Mouse (Mus musculus): Measurements from ENCODE around the gene Slc41a1. TPM values are rescaled to one million over a fixed set of nuclear protein-coding genes. Genes with fewer than 3 reads are reported as not detected.

The Slc41a1 gene
- total and polyA plus RNA-seq, 3 experiments = 6.3 to 10.7 (median 8.8) TPM

DNA sequence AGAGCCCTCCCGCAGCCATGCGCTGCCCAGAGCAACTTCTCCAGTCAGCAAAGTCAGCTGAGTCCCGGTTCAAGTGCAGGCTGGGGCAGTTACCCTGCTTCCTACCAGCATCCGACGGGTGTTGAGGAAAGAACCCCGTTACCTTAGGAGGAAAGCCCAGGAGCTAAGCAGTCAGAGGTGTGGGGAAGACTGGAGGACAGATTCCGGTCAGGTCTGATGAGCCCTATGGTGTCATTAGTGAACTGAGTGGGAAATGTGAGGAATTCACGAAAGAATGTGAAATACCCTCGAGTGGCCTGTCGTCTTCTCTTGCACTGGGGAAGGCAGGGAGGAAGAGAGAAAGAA, 40.6 kb downstream of the Slc41a1 start:
- peak overlapping the region; percentile 38 for H3K4me2 ChIP-seq (ENCODE audit: insufficient read depth, low read depth, poor library complexity, severe bottlenecking)
- H3K9me3 ChIP-seq (replicated peaks; ENCODE audit: low read length) = no peaks in the 10 kb centered on the region
- in situ Hi-C loops (cut with MboI; ENCODE audit: low pct_ligation_motif_present, low pct_unique_long_range_greater_than_20kb, low sequenced_read_pairs) (no loop called here), dilution Hi-C loops (cut with MboI; ENCODE audit: extremely low pct_ligation_motif_present, extremely low pct_unique_long_range_greater_than_20kb, low sequenced_read_pairs) (loop anchor here (25.0 kb wide), 1 partner anchor 256 kb away; no protein-coding TSS in a partner anchor)
- TF ChIP-seq MYC (IDR thresholded peaks at IDR 0.05; ENCODE audit: low read depth, low read length) = no peak
- no peak for TF ChIP-seq USF2 (conservative IDR thresholded peaks at IDR 0.05; ENCODE audit: low read depth, low read length)
- TF ChIP-seq ZKSCAN1 (IDR thresholded peaks at IDR 0.05; ENCODE audit: borderline replicate concordance, low read depth, low read length) = no peak
- no peak for TF ChIP-seq MEF2A (IDR thresholded peaks at IDR 0.05; ENCODE audit: borderline replicate concordance, low read depth, low read length)
- no peak for TF ChIP-seq TBP (conservative IDR thresholded peaks at IDR 0.05; ENCODE audit: low read depth, low read length)
- TF ChIP-seq TCF12 (IDR thresholded peaks at IDR 0.05; ENCODE audit: low read depth, low read length) = no peak
- TF ChIP-seq MAFK (IDR thresholded peaks at IDR 0.05; ENCODE audit: insufficient replicate concordance, low read length) = no peak
- no peak for TF ChIP-seq CHD1 (IDR thresholded peaks at IDR 0.05; ENCODE audit: low read depth, low read length)
- TF ChIP-seq ZMIZ1 (IDR thresholded peaks at IDR 0.05; ENCODE audit: low read depth, low read length) = no peak
- TF ChIP-seq PAX5 (IDR thresholded peaks at IDR 0.05; ENCODE audit: low read length) = no peak
- no peak for TF ChIP-seq RAD21 (IDR thresholded peaks at IDR 0.05; ENCODE audit: low read depth, low read length)
- TF ChIP-seq RCOR1 (conservative IDR thresholded peaks at IDR 0.05; ENCODE audit: low read depth, low read length) = no peak
- no peak for TF ChIP-seq USF1 (IDR thresholded peaks at IDR 0.05; ENCODE audit: low read depth, low read length)
- TF ChIP-seq HCFC1 (IDR thresholded peaks at IDR 0.05; ENCODE audit: low read depth, low read length) = no peak
- no peak for TF ChIP-seq POLR2AphosphoS2 (IDR thresholded peaks at IDR 0.05; ENCODE audit: low read depth, low read length)
- TF ChIP-seq CTCF (conservative IDR thresholded peaks at IDR 0.05 in 1 of 2, IDR thresholded peaks at IDR 0.05 in 1 of 2; ENCODE audit: low read depth in 2 of 2, low read length in 2 of 2) = no peak
- no peak for TF ChIP-seq UBTF (IDR thresholded peaks at IDR 0.05; ENCODE audit: low read depth, low read length)
- no peak for TF ChIP-seq ETS1 (conservative IDR thresholded peaks at IDR 0.05; ENCODE audit: low read depth, low read length)
- no peak for DNase-seq (ENCODE audit: extremely low read depth)
- H3K36me3 ChIP-seq (replicated peaks in 1 of 2; ENCODE audit: control insufficient read depth in 1 of 2, insufficient read depth in 1 of 2, low read length in 1 of 2) = peaks cover 0 to 17% of the 10 kb centered on the region in 2 experiments
- peaks cover 5 to 11% of the 10 kb centered on the region in 2 experiments; a peak in 3 of 4 replicates for H3K4me1 ChIP-seq (ENCODE audit: control insufficient read depth in 1 of 2, insufficient read depth in 2 of 2)
- H3K9ac ChIP-seq (ENCODE audit: insufficient read depth, low read depth) = peak overlapping the region; percentile 57
- no peak overlapping the region for H3K27ac ChIP-seq (ENCODE audit: insufficient read depth, low read depth)
- H3K4me3 ChIP-seq (replicated peaks in 1 of 3; ENCODE audit: low read depth in 2 of 3, low read length in 2 of 3, poor library complexity in 1 of 3) = peak overlapping the region; percentile 67 to 70 (median 67)
- H3K27me3 ChIP-seq (replicated peaks) = no peaks in the 10 kb centered on the region
- no peaks in the 10 kb centered on the region; the same call in 1 of the 2 replicates for H3K79me2 ChIP-seq (replicated peaks; ENCODE audit: control insufficient read depth, extremely low read depth, insufficient read depth, poor library complexity, severe bottlenecking)

DNA sequence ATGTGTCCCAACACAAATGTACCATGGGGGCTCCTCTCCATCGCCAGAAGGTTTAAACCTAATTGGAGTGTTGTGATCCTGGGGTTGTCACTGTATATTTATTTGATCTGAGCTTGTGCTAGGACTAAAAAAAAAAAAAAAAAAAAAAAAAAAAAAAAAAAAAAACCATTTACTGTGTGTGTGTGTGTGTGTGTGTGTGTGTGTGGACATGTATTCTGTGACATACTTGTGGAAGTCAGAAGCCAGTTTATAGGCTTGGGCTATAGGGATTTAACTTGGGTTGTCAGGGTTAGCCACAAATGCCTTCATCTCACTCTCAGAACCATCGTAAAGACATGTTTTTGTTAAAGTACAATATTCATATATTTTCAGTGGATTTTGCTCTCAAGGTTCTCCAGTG, 42.3 kb downstream of the Slc41a1 start:
- TF ChIP-seq ZNF384 (IDR thresholded peaks at IDR 0.05; ENCODE audit: low read depth, low read length) (peak; percentile 60), MYC (IDR thresholded peaks at IDR 0.05; ENCODE audit: low read depth, low read length) (no peak)
- Histone ChIP-seq H3K9me3 (replicated peaks; ENCODE audit: low read length) (no peaks in the 10 kb centered on the region), H3K9ac (ENCODE audit: insufficient read depth, low read depth) (no peak overlapping the region), H3K79me2 (replicated peaks; ENCODE audit: control insufficient read depth, extremely low read depth, insufficient read depth, poor library complexity, severe bottlenecking) (no peaks in the 10 kb centered on the region; the same call in 1 of the 2 replicates), H3K27ac (ENCODE audit: insufficient read depth, low read depth) (no peak overlapping the region), H3K4me3 (replicated peaks in 1 of 3; ENCODE audit: low read depth in 2 of 3, low read length in 2 of 3, poor library complexity in 1 of 3) (no peak overlapping the region), H3K4me1 (ENCODE audit: control insufficient read depth in 1 of 2, insufficient read depth in 2 of 2) (peaks cover 5 to 12% of the 10 kb centered on the region in 2 experiments; a peak in 3 of 4 replicates), H3K36me3 (replicated peaks in 1 of 2; ENCODE audit: control insufficient read depth in 1 of 2, insufficient read depth in 1 of 2, low read length in 1 of 2) (peaks cover 0 to 20% of the 10 kb centered on the region in 2 experiments), H3K4me2 (ENCODE audit: insufficient read depth, low read depth, poor library complexity, severe bottlenecking) (no peak overlapping the region), H3K27me3 (replicated peaks) (no peaks in the 10 kb centered on the region)
- dilution Hi-C loops (cut with MboI; ENCODE audit: extremely low pct_ligation_motif_present, extremely low pct_unique_long_range_greater_than_20kb, low sequenced_read_pairs) (loop anchor here (25.0 kb wide), 1 partner anchor 257 kb away; no protein-coding TSS in a partner anchor), in situ Hi-C loops (cut with MboI; ENCODE audit: low pct_ligation_motif_present, low pct_unique_long_range_greater_than_20kb, low sequenced_read_pairs) (no loop called here)
- DNase-seq (ENCODE audit: extremely low read depth) = no peak

Measured in CH12.LX (cell line).